Mouse (Mus musculus) spleen, adult 2 months (tissue): ENCODE measurements at regions not wholly inside any gene's neighbourhood (a gene's known extent, or its start where the extent isn't known, plus 50 kb on each side); places are given as distances from the start of the nearest gene placed in this dataset.

Experiments used
- DNase-seq, 2 experiments: peaks; one replicate each; pipeline versions ENCODE4 v3.0.0 to v3.0.0-alpha.2; 2012 to 2021; ENCODE audit warnings: low spot score in 2 of 2, low read depth in 1 of 2
- H3K27ac ChIP-seq: fragments of 200-500 bp; 2 replicates; pipeline ENCODE4 v1.5.1; 2012; ENCODE audit warnings: low read length, inconsistent platforms; ENCODE audit not compliant: insufficient read depth
- H3K27me3 ChIP-seq: fragments of 200-500 bp; 2 replicates; pipeline ENCODE4 v1.6.1; 2012; ENCODE audit warnings: mild to moderate bottlenecking, moderate library complexity, low read length, inconsistent platforms; ENCODE audit not compliant: control insufficient read depth, insufficient read depth
- H3K36me3 ChIP-seq: fragments of 200-500 bp; 2 replicates; pipeline ENCODE4 v1.6.1; 2012; ENCODE audit warnings: mild to moderate bottlenecking, low read length, inconsistent platforms; ENCODE audit not compliant: control insufficient read depth, insufficient read depth
- H3K4me1 ChIP-seq: fragments of 200-500 bp; 2 replicates; pipeline ENCODE4 v1.6.1; 2011; ENCODE audit warnings: inconsistent platforms; ENCODE audit not compliant: control insufficient read depth, insufficient read depth, insufficient read length
- H3K4me3 ChIP-seq: fragments of 200-500 bp; 2 replicates; pipeline ENCODE4 v1.5.1; 2011; ENCODE audit warnings: mild to moderate bottlenecking, inconsistent platforms; ENCODE audit not compliant: insufficient read depth, insufficient read length; ENCODE audit errors: extremely low read depth
- CTCF ChIP-seq: fragments of 200-500 bp; IDR thresholded peaks from 2 replicates; pipeline ENCODE4 v1.5.1; 2011; ENCODE audit warnings: mild to moderate bottlenecking, inconsistent platforms; ENCODE audit not compliant: insufficient read depth, insufficient read length, insufficient replicate concordance; ENCODE audit errors: extremely low read depth
- POLR2A ChIP-seq: fragments of 200-500 bp; IDR thresholded peaks from 2 replicates; pipeline ENCODE4 v1.6.1; 2011; ENCODE audit warnings: low read depth, low read length, inconsistent platforms
- WGBS: fragments of 180-500 bp; shearing (Covaris S2); methylation state at CpG from one replicate; pipeline ENCODE4 v1.1.7; 2018; 5-methylcytosine and 5-hydroxymethylcytosine counted together

- Histone ChIP-seq H3K36me3 (no peaks in the 10 kb centered on the region), H3K27ac (no peak overlapping the region), H3K4me3 (no peak overlapping the region), H3K27me3 (no peaks in the 10 kb centered on the region), H3K4me1 (no peaks in the 10 kb centered on the region)
- no peak for TF ChIP-seq CTCF
- no peak for TF ChIP-seq POLR2A
- WGBS: 3% methylated on average over 15 of the region's 15 CpGs
- DNase-seq: no peak
These were observed 179.2 kb upstream of the Otx2 start for GRCm38 (mm10) chr14:48852787-48853186.

GRCm38 (mm10) chr14:48852061-48852460 is 178.4 kb upstream of the Otx2 start:
- Histone ChIP-seq H3K27me3 (no peaks in the 10 kb centered on the region), H3K4me3 (no peak overlapping the region), H3K4me1 (no peaks in the 10 kb centered on the region), H3K27ac (no peak overlapping the region), H3K36me3 (no peaks in the 10 kb centered on the region)
- DNase-seq: no peak
- TF ChIP-seq POLR2A (no peak), CTCF (no peak)
- 70% methylated on average over 4 of the region's 4 CpGs for WGBS

DNA sequence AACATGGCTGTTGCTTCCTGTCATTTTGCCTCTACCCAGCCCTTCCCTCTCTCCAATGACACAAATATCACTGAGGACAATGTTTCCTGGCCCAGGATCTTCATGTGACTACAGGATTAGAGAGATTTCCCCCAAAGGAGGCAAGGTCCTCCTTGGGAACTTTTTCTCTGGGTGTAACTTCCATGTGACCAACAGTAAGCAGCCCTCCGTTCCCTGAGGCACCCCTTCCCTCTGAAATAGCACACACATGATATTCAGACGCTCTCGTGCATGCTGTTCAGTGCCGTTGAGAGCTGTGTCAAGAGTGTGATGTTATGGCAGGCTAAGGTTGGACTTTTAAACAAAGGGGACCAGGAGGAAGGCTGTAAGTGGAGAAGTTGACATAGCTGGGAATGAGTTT is 169.2 kb upstream of the Otx2 start:
- TF ChIP-seq POLR2A (no peak), CTCF (no peak)
- 90% methylated on average over 4 of the region's 4 CpGs for WGBS
- H3K27ac ChIP-seq: no peak overlapping the region
- no peaks in the 10 kb centered on the region for H3K27me3 ChIP-seq
- no peaks in the 10 kb centered on the region for H3K4me1 ChIP-seq
- no peak for DNase-seq
- H3K36me3 ChIP-seq: no peaks in the 10 kb centered on the region
- H3K4me3 ChIP-seq: no peak overlapping the region

DNA sequence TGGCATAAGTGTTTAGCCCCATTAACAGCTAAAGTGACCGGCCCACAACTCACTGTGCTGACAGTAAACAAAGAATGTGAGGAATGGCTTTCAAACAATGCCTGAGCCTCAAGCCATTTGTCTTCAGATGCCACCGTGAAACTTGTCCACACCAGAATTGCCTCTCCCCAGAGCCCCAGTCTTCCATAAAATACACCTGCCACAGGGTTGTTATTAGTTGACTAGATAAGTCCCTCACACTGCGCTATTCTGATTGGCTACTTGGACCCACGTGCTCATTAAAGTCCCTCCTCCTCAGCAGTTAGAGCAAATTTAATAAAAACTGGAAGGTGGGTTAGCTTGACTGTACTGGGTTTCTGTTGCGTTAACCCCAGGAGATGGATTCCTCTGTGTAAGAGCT is 167.7 kb upstream of the Otx2 start:
- 59% methylated on average over 5 of the region's 5 CpGs for WGBS
- H3K36me3 ChIP-seq: no peaks in the 10 kb centered on the region
- H3K27ac ChIP-seq: no peak overlapping the region
- H3K4me1 ChIP-seq: no peaks in the 10 kb centered on the region
- H3K27me3 ChIP-seq: no peaks in the 10 kb centered on the region
- H3K4me3 ChIP-seq: no peak overlapping the region
- TF ChIP-seq POLR2A: no peak
- no peak for TF ChIP-seq CTCF
- no peak for DNase-seq

DNA sequence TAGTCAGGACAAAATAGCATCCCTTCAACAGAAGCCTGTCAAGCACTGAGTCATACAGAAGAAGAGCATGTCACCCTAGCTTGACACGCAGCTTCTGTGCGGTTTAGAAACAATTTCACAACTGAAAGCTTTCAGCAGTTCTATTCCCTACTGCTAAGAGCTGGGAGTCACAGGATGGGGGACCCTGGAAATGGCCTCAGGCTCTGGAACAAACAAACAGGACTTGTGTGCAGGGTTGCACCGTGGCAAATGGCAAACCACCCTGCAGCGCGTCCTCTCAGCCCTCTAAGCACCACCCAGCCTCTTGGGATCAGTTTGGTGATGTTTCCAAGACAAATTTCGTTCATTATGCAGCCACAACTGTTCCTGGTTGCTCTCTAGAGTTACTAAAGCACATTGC is 163.6 kb upstream of the Otx2 start:
- no peaks in the 10 kb centered on the region for H3K36me3 ChIP-seq
- no peak for DNase-seq
- H3K4me3 ChIP-seq: no peak overlapping the region
- WGBS: 74% methylated on average over 6 of the region's 6 CpGs
- no peaks in the 10 kb centered on the region for H3K4me1 ChIP-seq
- H3K27me3 ChIP-seq: no peaks in the 10 kb centered on the region
- TF ChIP-seq CTCF: no peak
- no peak for TF ChIP-seq POLR2A
- H3K27ac ChIP-seq: no peak overlapping the region

DNA sequence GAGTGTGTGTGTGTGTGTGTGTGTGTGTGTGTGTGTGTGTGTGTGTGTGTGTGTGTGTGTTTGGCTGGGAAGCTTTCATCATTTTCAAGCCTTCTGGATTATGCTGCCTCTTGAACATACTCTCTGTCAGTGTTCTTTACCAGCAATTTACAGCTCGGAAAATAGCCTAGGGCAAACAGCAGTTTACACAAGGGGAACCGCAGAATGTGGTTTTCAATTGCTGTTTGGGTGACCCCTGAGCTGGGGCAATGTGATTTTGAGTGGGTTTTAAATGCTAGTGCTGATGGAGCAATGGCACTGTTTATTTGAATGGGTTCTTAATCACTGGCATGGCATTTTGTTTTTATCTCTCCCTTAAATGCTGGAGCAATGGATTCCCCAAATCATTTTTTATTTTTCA is 162.5 kb upstream of the Otx2 start:
- no peak for DNase-seq
- no peak overlapping the region for H3K27ac ChIP-seq
- H3K4me3 ChIP-seq: no peak overlapping the region
- WGBS: 74% methylated on average over 2 of the region's 2 CpGs
- H3K4me1 ChIP-seq: no peaks in the 10 kb centered on the region
- H3K27me3 ChIP-seq: no peaks in the 10 kb centered on the region
- no peaks in the 10 kb centered on the region for H3K36me3 ChIP-seq
- no peak for TF ChIP-seq POLR2A
- TF ChIP-seq CTCF: no peak

DNA sequence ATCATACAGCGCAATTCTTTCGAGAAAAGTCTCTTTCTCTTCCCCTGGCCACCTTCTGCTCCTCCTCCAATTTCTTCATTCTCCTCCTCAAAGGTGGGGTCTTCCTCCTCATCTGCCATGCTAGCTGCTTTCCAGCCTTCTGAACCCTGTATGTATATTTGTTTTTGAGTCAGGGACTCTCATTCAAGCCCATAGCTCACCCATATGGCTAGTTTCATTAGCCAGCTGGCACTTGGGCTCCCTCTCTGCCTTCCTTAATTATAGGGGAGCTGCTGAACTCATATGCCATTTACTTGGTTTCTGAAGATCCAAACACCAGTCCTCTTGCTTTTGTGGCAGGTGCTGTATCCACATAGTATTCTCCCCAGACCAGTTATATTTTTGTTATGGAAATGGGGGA is 160.8 kb upstream of the Otx2 start:
- Histone ChIP-seq H3K4me1 (no peaks in the 10 kb centered on the region), H3K4me3 (no peak overlapping the region), H3K27me3 (no peaks in the 10 kb centered on the region), H3K27ac (no peak overlapping the region), H3K36me3 (no peaks in the 10 kb centered on the region)
- DNase-seq: no peak
- 92% methylated on average over 2 of the region's 2 CpGs for WGBS
- TF ChIP-seq POLR2A (no peak), CTCF (no peak)
